Mouse (Mus musculus) adrenal gland, postnatal 10 days (tissue): ENCODE measurements around the gene Gm15217. TPM values are rescaled to one million over a fixed set of nuclear protein-coding genes. Genes with fewer than 3 reads are reported as not detected.

Experiments used
- DNase-seq: peaks from one replicate; pipeline ENCODE4 v3.0.0; 2021; ENCODE audit warnings: mixed read lengths
- long read RNA-seq, 2 experiments: library from polyadenylated mRNA; stranded (forward); transcript quantifications; one replicate each; pipeline ENCODE4 v2.0.0; 2021
- total RNA-seq, 2 experiments: library from RNA; stranded (reverse); gene quantifications; 2 replicates each; pipeline ENCODE4 v1.2.3; 2021

Gene Gm15217
- total RNA-seq: not detected
- long read RNA-seq, experiment 1: 0 reads
- long read RNA-seq, experiment 2, partial matches to known transcripts: 1 of 1 reads
- long read RNA-seq, experiment 2, other reads (novel, unspliced or antisense): 0 of 1 reads

DNA sequence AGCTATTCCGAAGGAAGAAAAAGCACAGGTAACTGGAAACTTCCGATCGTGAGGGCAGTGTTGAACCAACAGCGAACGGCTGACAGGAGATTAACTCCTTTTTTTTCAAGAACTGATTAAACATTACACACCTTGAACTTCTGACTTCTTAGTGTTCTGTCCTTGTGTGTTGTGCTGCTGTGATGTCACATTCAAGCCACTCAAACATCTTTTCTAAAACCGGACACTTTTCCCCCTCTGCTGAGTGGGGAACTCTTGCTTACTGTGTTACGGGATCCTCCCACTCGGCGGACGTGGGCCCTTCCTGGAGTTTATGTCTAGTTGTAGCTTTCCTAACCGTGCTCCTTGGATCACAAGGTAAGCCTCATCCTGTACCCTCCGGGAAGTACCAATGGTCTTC, at the start of gene Gm15217:
Gene Gm15217 (plus strand): TSS at position 130 of the 400 bp plus-strand sequence.
- DNase-seq: no peak

DNA sequence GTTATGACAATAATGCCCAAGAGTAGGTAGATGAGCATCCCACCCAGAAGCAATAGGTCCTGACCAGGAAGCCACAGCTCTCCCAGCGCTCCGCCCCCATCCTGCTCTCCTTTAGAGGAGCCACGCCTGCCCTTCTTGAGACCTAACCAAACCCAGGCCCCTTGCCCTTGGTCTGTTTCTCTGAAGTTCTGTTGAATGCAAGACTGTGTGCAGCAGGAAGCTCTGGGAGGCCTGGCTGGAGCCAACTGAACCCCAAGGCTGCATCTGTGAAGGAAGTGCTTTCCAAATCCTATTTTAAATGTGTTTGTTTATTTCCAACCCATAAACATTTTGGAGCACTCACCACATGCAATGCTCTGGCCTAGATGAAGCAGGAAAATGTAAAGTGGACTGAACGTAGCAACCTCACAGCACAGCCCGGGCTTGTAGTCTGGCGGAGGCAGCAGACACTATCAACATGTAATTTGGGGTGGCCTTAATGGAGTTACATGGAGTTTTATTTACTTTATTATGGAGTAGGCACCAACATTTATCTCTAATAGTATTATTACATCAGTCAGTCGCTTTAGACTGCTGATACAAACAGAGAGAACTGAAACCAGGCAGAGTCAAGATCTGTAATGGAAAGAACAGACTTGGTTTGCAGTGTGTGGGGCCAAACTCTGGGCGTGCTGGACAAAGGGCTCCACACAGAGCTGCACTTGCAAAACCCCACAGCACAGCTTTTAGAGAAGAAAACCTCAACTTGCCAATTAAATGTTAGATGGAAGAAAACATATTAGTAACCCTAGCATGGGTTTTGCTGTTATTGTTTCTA, 45.6 kb upstream of the Gm15217 start:
- DNase-seq: no peak

DNA sequence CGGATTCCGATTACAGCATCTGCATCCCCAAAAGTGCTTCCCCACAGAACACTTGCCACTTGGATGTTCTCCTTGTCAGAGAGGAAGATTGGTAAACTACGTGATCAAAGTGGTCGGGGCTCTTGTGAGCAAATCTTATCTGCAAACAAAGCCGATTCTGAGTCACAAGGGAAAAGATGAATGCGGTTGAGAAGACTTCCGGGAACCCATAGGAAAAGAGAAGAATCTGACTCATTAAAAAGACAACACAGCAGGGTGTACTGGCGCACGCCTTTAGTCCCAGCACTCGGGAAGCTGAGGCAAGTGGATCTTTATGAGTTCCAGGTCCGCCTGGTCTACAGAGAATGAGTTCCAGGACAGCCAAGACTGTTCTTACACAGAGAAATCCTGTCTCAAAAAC, 40.4 kb upstream of the Gm15217 start:
- no peak for DNase-seq

DNA sequence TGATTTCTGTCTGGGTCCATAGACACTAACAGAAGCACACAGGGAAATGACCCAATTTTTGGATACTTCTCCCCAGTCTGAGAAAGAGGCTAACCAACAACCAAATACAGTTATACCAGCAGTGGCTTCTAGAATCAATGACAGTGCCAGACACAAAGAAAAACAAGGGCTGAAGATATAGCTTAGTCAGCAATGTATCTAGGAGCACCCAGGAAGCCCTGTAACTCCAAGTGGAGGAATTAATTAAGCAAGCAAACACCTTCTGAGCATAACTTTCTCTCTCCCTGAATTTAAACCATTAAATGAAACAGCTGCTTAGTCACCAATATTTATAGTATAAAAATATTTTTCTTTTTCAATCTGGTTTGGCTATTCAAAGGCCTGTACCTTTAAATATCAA, 34.5 kb upstream of the Gm15217 start:
- no peak for DNase-seq

DNA sequence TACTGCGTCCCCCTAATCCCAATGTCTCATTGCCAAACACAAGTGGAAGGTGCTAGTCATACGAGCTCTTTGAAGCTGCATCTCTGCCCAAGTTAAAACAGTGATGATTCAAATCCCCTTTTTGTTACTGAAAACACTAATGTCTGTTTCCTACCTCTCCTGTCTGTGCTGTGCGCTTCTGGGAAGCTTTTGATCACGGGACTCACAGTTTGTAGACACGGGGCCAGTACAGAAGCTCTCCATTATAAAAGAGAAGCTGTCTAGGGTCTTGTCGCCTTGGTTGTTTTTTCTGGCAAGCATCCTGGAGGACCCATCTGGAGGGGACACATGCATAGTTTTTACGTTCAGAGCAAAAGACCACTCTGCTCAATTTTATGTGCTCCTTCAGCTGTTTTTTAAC, 21.9 kb upstream of the Gm15217 start:
- no peak for DNase-seq

DNA sequence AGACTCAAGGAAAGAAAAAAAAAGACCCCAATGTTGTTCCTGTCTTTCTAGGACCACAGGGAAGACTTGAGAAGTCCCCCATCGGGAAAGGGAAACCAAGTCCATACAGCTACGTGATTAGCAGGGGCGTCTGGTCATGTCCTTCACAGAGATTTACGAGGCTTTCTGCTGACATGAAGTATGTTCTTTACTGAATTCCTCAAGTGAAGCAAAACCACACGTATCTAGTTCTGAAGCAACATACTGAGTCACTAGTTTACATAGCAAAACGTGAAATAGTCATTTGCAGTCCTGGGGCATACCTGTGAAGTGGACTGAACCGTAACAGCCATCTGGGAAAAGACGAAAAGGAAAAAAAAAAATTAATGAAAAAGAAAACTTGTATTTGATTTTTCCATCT, 21.5 kb upstream of the Gm15217 start:
- DNase-seq: no peak

DNA sequence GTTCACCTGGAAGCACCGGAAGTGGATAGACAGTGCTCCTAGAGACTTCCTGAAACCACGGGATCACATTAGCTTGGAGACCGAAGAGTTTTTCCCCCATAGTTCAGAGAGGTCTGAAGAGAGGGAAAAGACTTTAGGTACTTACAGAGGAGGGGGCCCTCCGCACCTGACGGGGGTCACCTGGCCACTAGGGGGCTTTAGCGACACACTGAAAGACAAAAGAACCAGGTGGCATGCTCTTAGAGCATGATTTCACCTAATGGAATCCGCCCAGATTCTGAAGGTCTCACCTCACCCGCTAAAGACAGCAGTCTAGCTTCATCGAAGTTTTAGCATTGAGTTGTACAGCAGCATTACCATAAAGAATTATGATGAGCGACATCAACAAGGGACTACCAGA, 16.0 kb upstream of the Gm15217 start:
- no peak for DNase-seq

DNA sequence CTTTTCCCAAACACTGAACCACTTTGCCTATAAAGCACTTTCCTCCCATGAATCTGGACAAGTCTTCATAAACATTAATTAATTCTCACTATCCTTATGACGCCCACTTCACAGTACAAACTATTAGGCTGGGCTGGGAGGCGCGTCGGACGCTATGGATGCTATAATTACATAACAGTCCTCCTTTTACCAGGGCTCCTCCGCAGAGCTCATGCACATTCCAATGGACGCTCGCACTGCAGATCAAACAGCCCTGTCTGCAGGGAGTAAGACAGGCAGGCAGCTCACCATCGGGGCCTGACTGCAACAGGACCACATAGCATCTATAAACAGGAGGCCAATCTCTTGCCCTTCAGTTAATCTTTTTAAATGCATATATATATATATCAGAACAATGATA, 6.8 kb upstream of the Gm15217 start:
- DNase-seq: no peak

DNA sequence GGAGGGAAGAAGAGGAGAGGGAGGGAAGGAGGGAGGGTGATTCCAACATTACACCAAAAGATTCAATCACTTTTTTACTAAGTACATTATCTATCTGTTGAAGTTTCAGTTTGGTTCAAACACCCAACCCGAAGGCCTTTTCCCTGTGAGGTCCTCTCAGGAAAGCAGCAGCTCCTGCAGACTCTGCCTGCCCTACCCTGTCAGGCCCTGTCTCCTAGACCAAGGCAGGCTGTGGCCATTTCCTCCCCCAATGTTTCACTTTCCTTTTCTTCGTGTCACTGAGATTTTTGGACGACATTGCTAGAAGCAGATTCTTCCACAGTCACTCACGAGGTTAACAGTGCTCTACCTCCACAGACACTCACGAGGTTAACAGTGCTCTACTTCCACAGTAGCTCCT, 3.4 kb upstream of the Gm15217 start:
- no peak for DNase-seq

DNA sequence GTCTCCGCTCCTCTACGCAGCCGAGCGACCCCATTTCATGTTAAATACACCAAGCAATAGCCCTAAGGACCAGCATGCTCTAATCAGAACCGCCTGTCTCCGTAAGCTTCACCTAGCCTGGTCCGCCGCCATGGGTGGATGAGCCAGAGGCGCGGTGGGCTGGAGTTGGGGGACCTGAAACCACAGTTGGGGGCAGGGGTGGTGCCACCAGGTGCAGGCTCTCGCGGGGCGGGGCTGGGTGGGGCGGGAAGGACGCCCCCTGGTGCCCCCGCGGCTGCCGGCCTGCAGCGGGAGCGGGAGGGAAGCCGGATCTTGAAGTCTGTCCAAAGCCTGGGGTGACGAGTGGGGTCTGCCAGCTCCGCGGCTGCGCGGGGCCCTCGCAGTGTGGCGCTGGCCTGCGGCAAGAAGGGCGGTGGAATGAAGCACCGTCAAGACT, 1.1 kb downstream of the Gm15217 start:
- DNase-seq: peak; percentile 10

DNA sequence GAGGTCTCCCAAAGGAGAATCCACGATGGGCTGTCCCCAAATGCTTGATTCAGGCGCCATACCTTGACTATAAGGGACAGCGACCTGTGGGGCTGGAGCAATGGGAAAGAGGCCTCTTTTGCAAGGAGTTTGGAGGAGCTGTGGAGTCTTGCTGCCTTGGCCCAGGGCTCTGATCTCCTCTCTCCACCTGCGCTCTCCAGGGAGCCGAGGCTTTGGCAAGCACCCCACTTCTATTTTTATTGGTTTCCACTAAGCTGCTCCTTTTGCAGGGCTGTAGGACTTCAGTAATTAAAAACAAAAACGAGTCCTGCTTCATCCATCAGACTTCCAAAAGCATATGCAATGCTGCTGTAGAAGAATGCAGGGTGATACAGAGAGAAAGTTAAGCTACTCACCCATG, 2.2 kb downstream of the Gm15217 start:
- DNase-seq: peak; percentile 63

DNA sequence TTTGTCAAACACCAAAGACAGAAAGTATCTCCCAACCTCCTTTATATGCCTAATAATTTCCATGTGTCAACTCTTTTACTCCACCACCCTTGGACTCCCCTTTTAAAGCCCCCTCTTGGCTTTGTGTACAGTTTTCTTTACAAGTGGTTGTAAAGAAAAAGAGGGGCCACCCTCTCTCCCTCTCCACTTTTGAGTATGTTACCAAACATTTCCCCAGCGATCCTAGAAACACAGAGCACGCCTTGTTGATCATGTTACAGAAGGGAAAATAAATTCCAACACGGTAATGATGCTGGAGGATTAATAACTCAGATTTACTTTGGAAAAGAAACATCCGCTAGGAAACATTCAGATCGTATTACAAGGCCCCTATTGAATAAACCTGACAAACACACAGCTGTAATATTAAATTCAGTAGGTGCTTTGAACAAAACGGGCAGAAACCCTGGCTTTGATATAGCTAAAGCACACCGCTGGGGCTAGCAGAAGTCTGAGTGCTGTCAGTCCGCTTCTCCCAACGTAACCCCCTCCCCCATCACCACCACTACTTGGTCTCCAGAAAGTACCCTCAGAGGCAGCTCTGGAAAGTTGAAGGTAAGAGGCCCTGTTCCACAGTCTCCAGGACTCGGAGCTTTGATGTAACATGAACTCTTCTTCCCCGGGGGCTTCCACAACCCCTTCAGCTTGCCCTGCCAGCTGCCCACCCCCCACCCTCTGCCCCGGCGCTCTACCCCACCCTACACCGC, 5.9 kb downstream of the Gm15217 start:
- peak; percentile 7 for DNase-seq

DNA sequence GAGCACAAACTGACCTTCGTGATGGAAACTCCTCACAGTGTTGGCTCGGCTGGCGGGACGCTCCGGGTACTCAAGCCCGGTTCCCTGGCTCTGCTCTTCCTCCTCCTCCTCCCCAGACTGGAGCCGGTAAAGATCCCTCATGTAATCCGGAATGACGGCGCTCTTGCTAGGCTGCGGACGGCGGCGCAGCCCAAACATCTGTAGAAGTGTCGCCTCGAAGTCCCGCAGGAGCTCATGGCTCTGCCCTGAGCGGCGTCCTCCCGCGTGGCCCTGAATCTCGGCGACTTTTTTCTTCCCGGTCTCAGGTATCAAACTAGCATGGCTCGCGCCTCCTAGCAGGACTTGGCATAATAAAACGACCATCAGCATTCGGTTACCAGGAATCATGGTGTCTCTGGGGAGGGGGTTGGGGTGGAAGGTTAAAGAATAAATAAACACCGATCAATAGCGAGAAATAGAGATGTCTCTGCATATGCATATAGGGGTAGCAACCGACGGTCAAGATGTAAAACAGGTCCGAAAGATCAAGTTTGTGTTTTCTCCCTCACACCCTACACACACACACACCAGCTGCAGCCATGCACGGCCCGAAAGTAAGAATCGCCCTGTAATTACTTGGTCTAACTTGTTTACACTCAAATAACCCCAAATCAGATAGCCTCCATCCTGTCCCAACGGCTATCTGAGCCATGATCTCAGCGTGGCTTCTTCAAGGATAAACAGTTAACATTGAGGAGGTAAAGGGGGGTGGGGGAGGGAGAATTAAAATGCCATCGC, 6.7 kb downstream of the Gm15217 start:
- peak; percentile 10 for DNase-seq

DNA sequence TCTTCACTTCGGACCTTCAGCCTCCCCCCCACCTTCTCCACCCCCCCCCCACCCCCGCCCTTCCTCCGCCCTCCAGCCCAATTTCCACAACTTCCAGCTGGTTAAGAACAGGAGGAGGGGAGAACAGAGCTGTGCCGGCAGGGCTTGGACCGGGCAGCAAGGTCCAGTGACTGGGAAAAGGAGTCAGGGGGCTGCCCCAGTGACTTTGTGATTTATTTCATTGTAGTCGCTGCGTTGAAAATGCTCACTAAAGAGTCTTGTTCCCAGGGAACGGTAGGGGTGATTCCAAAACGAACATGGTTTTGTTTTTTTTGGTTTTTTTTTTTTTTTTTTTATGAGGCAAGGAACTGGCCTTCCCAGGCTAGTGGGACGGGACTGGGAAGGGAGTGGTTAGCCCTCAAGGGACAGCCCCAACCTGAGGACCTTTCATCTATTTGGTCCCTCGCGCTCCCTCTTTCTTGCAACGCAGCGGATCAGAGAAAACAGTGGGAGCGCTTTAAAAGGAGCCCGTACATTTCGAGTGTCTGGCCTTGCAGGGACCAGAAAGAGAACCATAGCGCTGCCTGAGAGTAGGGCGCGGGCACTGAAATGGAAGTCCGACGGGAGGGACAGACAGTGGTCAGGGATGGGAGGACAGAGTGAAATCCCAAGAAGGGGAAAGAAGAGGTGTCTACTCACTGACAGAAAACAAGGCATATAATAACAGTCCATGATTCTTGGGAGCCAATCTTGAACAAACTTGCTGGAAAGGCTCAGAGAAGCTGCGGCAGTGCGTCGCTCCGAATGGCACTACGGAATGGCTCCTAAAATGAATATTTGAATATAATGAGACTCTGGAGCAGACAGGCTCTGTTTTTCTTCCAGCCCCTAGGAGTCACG, 7.5 kb downstream of the Gm15217 start:
- peak; percentile 22 for DNase-seq

DNA sequence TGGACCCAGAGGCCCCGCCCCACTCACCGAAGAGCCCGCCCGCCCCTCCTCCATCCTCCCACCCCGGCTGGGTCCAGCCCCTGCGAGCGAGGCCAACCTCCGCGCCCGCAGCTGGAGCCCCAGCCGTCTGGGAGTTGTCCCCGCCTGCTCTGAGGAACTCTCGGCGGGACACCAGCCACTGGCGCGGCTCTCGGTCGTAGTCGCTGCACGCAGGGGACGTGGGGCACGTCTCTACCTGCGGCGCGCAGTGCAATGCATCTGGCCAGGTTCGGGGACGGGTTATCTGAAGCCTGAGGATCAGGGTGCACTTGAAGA, 8.1 kb downstream of the Gm15217 start:
- DNase-seq: peak; percentile 88

DNA sequence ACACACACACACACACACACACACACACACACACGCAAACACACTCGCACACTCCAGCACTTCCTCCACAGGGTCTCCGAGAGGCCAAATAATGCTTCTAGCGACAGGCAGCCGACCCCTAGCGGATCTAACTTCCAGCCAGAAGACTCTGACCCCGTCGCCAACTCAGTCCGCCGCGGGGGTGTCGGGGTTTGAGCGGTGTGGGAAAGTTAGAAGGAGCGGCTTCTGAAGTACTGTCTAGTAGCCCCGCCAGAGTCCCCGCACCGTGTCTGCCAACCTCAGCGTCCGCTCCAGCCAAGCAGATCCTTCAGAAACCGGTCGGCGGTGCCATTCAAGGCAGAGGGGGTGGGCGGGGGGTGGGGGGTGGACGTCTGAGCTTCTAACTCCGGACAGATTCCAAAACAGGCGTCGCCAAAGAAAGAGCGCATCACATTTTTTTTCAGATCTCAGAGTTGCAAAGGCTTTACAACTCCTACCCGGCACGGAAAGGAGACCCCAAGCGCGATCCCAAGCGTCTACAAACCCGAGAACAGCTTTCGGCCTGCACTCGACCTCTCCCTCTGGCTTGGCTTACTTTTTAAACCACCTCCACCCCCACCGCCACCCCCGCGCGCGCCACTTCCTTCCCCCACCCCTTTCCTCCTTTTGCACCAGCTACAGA, 8.7 kb downstream of the Gm15217 start:
- peak; percentile 54 for DNase-seq

DNA sequence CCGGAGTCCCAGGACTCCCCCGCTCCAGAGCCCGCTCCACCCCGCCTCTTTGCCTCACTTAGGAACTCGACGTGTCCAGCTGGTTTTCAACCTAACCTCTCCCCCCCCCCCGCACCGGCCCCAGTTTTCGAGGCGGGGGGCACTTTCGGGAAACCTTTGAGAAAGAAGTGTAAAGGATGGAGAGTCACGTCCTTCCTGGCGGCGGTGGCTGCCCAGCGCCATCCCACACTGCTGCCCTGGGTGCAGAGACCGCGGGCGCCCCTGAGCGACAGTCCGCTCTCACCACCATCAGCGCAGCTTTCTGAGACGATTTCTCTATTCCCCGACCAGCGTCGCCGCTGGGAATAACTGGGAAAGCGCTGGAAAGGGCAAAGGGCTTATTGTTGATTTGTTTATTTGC, 9.4 kb downstream of the Gm15217 start:
- DNase-seq: peak; percentile 64

DNA sequence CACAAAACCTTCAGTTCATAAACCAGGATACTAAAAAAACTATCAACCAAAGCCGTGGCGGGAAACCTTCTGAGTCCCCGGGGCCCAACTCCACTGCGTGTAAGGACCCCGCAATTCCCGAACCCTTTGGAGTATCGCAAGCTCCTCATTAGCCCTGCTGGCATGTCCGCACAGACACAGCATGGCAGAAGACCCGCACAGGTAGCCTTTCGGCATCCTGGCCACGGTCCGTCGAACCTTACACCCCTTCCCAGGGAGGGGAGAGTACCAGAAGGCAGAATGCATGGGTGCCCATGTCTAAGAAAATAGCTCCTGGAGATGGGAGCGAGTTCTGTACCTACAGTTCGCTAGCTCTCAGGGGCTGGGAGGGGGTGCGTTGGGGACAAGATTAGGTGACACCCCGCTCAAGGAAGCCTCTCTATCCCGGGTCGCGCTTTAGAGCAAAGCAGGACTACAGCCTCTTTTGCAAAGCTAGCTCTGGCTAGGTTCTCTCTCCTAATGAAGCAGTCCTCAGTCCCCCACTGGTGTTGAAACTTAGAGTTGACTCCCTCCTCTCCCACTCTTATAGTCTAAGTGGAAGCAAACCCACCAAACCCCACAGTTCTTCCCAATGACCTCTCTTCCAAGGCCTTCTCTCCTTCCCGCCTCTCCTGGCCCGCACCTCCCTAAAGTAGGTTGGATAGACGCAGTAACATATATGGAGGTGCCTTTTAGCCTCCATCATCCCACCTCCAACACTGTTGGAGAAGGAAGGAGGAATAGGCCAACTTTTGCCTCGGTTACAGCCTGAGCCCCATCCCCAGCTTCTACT, 10.4 kb downstream of the Gm15217 start:
- DNase-seq: no peak

DNA sequence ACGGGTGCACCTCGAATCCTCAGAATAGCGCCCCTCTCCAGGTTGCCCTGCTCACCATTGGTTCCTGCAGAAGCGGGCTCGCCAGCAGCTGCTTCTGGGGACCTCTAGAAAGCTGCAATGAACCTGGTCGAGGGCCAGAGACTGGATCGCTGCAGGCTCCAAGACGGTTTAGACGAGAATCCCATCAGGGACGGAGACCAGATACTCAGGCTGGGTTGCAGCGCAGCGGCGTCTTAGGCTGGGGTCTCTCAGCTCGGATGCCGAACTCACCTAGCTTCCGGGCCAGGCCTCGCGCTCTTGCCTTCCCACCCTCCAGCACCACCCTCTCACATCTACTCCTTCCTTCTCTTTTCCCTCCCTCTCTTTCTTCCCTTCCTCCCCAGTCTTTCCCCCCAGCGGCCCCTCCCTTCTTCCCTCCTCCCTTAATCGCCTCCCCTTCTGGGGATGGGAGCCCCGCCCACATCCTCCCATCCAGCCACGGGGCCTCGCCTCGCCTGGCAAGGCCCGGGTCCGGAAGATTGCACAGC, 11.1 kb downstream of the Gm15217 start, which contains the start of gene Bmp4:
Gene Bmp4 (minus strand): TSS at position 421 of the 527 bp plus-strand sequence.
- DNase-seq: peak; percentile 31

DNA sequence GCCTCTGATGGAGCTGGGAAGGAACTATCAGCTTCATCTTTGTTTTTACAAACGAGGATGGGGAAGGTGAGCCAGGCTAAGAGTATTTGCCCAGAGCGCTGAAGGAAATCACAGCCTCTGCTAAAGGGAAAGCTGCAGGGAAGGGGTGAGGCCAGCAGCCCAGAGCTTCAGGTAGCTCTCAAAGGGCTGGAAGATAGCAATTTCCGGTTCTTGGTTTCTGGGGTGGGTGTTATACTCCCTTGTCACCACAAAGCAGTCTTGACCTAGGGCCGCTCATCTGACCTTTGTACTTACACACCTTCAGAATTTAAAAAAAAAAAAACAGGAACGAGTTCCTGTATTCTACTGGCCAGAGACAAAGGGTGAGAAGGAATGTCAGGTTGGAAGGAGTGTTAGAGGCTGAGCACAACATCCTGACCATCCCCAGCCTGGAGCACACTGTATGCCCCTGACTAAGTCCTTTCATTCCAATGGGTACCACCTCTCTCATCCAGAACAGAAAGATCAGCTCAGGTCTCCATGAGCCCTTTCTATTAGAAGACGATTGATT, 12.5 kb downstream of the Gm15217 start:
- DNase-seq: no peak
